Mouse (Mus musculus) brain, embryonic 14.5 days (tissue): ENCODE results near the gene Ppp1r3c. TPM values are rescaled to one million over a fixed set of nuclear protein-coding genes. Genes with fewer than 3 reads are reported as not detected.

Source experiments
- DNase-seq: peaks from one replicate; pipeline ENCODE4 v3.0.0-alpha.2; 2011; ENCODE audit warnings: low read depth
- CTCF ChIP-seq: fragments of 200-500 bp; IDR thresholded peaks from 2 replicates; pipeline ENCODE4 v1.5.1; 2012; ENCODE audit warnings: inconsistent platforms, mild to moderate bottlenecking, moderate library complexity, borderline replicate concordance; ENCODE audit not compliant: insufficient read depth, insufficient read length; ENCODE audit errors: extremely low read depth
- POLR2A ChIP-seq: fragments of 200-500 bp; IDR thresholded peaks from 2 replicates; pipeline ENCODE4 v1.6.1; 2012; ENCODE audit warnings: mild to moderate bottlenecking, inconsistent platforms, borderline replicate concordance; ENCODE audit not compliant: poor library complexity, insufficient read depth, insufficient read length, severe bottlenecking; ENCODE audit errors: extremely low read depth
- polyA plus RNA-seq: library from polyadenylated mRNA; depleted of rRNA; stranded (reverse); fragments of >200 nt; gene quantifications from 2 replicates; pipeline ENCODE4 v1.2.3, GENCODE M21; 2012

The Ppp1r3c gene
- polyA plus RNA-seq, 1 experiment = 8.7 TPM

DNA sequence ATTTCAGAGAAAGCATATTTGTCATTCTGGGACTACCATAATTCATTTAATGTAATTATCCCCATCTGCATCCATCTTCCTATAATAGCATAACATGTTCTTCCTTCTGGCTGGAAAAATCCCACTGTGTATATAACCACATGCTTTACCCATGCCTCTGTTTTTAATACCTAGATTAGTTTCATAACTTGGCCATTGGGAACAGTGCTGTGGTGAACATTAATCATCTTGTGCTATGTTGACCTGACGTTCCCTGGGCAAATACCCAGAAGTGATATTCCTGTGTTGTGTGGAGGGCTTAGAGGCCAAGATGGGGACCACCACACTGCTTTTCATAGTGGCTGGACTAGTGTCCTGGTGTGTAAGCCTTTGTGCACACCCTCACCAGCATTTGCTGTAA is 22.0 kb downstream of the Ppp1r3c start:
- TF ChIP-seq POLR2A = no peak
- no peak for TF ChIP-seq CTCF
- DNase-seq = no peak

- DNase-seq = peak; percentile 37
Observed at GRCm38 (mm10) chr19:36713092-36713491, 23.4 kb downstream of the Ppp1r3c start.

DNA sequence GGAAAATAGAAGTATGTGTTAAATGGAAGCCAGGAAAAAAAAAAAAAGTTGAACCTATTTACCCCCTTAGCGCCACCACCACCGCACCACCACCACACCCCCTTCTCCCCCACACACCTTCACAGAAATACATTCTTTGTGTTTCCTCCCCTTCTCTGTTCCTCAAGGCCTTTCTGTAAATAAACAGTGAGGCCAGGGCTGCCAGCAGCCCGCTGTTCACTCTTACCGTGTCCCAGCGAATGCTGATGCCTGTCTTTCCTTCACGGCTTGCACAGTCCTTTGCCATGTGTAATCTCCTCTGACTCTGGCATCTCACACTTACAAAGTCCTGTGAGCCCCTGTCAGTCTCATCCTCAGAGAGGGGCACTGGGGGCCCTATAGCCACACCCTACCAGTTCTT is 30.3 kb downstream of the Ppp1r3c start:
- TF ChIP-seq POLR2A (no peak), CTCF (no peak)
- no peak for DNase-seq

More at GRCm38 (mm10) chr19:36713092-36713491, 23.4 kb downstream of the Ppp1r3c start:
- no peak for TF ChIP-seq POLR2A
- no peak for TF ChIP-seq CTCF

DNA sequence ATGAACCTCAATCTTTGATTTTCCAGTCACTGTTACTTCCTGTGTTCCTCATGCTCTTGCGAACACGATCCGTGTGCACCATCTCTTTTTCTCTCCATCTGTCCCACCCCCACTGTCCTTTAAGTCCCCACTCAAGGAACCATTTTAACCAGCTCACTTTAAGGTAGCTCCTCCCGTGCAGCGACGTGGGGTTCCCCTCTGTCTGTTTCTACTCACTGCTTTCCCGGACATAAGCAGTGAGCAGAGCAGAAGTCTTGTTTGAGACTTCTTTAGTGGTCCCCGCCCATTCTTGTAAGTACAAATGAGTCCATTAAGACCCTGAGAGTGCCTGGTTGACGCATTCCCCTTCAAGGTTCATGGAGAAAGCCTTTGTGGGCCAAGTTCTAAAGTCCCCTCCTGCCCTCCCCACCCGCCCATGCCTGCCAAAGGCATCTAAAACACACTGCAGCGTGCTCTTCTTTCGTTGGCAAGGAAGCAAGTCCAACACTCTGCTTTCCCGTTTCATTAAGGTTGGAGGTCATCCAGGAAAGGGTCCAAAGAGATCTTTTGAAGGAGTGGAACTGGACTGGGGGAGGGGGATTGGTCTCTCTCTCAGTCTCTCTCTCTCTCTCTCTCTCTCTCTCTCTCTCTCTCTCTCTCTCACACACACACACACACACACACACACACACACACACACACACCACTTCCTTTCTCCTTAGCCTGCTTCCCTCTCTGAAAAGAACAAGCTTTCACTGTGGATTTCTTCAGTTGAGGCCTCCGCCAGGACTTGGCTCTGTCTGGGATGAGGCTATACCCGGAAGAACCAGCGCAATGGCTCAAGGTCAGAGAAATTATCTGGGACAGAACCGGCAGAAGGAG is 30.9 kb downstream of the Ppp1r3c start:
- TF ChIP-seq POLR2A = no peak
- no peak for TF ChIP-seq CTCF

GRCm38 (mm10) chr19:36704763-36705162 is 31.7 kb downstream of the Ppp1r3c start:
- no peak for DNase-seq
- TF ChIP-seq POLR2A = no peak
- no peak for TF ChIP-seq CTCF

More for the DNA sequence above, 30.9 kb downstream of the Ppp1r3c start:
- peak; percentile 90 for DNase-seq

- TF ChIP-seq CTCF (no peak), POLR2A (no peak)
- DNase-seq = no peak
Observed at GRCm38 (mm10) chr19:36701809-36702622, 34.4 kb downstream of the Ppp1r3c start.

DNA sequence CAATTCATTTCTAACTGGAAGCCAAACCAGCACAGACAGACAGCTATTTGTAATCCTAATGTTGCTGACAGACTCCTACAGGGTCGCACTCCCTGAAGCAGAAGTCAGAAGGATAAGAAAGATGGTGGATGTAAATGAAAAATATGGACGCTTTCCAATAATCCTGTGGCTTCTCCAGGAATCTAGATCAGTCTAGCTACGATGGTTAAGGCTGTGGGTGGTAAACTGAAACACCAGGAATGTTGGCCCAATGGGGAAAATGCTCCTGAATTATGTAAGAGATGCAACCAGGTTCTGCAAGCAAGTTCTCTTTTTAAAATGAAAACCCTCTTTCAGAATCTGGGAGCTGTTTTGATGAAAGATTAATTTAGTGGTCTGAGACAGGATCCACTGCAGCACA is 35.1 kb downstream of the Ppp1r3c start:
- DNase-seq = no peak
- TF ChIP-seq POLR2A (no peak), CTCF (no peak)

- no peak for TF ChIP-seq POLR2A
- no peak for TF ChIP-seq CTCF
- DNase-seq = no peak
Observed at GRCm38 (mm10) chr19:36700937-36701336, 35.5 kb downstream of the Ppp1r3c start.

GRCm38 (mm10) chr19:36699151-36699550 is 37.3 kb downstream of the Ppp1r3c start:
- no peak for TF ChIP-seq CTCF
- no peak for TF ChIP-seq POLR2A
- no peak for DNase-seq

GRCm38 (mm10) chr19:36698200-36698599 is 38.3 kb downstream of the Ppp1r3c start:
- no peak for TF ChIP-seq CTCF
- no peak for TF ChIP-seq POLR2A
- DNase-seq = no peak

DNA sequence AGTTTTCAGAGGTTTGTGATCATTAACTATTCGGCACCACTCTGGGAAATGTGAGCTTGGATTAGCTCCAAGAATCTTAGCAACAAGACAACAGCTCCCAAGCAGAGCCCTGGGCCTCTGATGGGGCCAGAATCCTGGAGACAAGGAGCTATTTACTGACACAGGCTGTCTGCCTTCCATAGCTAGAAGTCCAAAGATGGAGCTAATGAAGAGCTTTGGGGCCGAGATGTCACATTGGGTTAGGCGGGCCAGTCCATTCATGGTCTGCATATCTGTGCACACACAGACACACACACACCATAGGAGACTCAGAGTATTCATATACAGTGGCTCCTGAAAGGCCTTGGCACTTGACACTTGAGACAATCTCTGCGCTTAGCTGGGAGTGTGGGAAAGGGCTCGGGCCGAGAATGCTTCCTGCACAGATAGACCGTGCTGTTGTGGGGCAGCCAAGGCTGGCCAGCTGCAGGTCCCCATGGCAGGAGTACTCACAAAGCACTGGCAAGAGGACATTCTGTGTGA is 39.8 kb downstream of the Ppp1r3c start:
- DNase-seq = peak; percentile 88
- TF ChIP-seq CTCF (no peak), POLR2A (no peak)

GRCm38 (mm10) chr19:36693530-36693929 is 42.9 kb downstream of the Ppp1r3c start:
- DNase-seq = no peak
- no peak for TF ChIP-seq CTCF
- TF ChIP-seq POLR2A = no peak

- no peak for DNase-seq
- TF ChIP-seq POLR2A (no peak), CTCF (no peak)
Observed at GRCm38 (mm10) chr19:36691941-36692340, 44.5 kb downstream of the Ppp1r3c start.
